Mouse (Mus musculus): ENCODE data around the gene Ppp1r13b.

- TF ChIP-seq POLR2A (IDR thresholded peaks at IDR 0.05; ENCODE audit: insufficient read depth, low read depth, low read length) (no peak), CTCF (IDR thresholded peaks at IDR 0.05) (no peak), EP300 (IDR thresholded peaks at IDR 0.05; ENCODE audit: insufficient read depth, low read depth, low read length) (no peak)
Observed at GRCm38 (mm10) chr12:111888303-111888864, 19.5 kb downstream of the Ppp1r13b start.

Measured in heart, adult 2 months (tissue).